Mouse (Mus musculus) limb, embryonic 14.5 days (tissue): ENCODE measurements around the gene Tsfm. TPM values are rescaled to one million over a fixed set of nuclear protein-coding genes. Genes with fewer than 3 reads are reported as not detected.

Experiments used
- ATAC-seq: fragments of 200-750 bp; cut with Nextera tagmentation; 2 replicates; pipeline ENCODE4 v1.8.0; 2017; ENCODE audit warnings: low read depth, moderate number of reproducible peaks, moderate TSS enrichment; ENCODE audit not compliant: low FRiP score
- DNase-seq: peaks from one replicate; pipeline ENCODE4 v3.0.0-alpha.2; 2015; ENCODE audit warnings: low spot score
- H3K27ac ChIP-seq: fragments of 300-500 bp; sonication (generic); replicated peaks from 2 replicates; pipeline ENCODE4 v1.5.1; 2014; ENCODE audit warnings: low read depth, mild to moderate bottlenecking, low read length, moderate library complexity, mixed read lengths
- H3K27me3 ChIP-seq: fragments of 300-500 bp; sonication (generic); 2 replicates; pipeline ENCODE4 v1.6.1; 2014; ENCODE audit warnings: low read length, mixed read lengths; ENCODE audit not compliant: control insufficient read depth, insufficient read depth
- H3K36me3 ChIP-seq: fragments of 300-500 bp; sonication (generic); 2 replicates; pipeline ENCODE4 v1.6.1; 2014; ENCODE audit warnings: mild to moderate bottlenecking, low read length, moderate library complexity, mixed read lengths; ENCODE audit not compliant: control insufficient read depth, insufficient read depth
- H3K4me1 ChIP-seq: fragments of 300-500 bp; sonication (generic); 2 replicates; pipeline ENCODE4 v1.6.1; 2014; ENCODE audit warnings: antibody characterized with exemption, low read length, mixed read lengths; ENCODE audit not compliant: control insufficient read depth, insufficient read depth
- H3K4me2 ChIP-seq: fragments of 300-500 bp; sonication (generic); replicated peaks from 2 replicates; pipeline ENCODE4 v1.6.1; 2014; ENCODE audit warnings: low read depth, mild to moderate bottlenecking, low read length, moderate library complexity; ENCODE audit not compliant: severe bottlenecking
- H3K4me3 ChIP-seq: fragments of 300-500 bp; sonication (generic); replicated peaks from 2 replicates; pipeline ENCODE4 v1.5.1; 2014; ENCODE audit warnings: low read length
- H3K9ac ChIP-seq: fragments of 300-500 bp; sonication (generic); 2 replicates; pipeline ENCODE4 v1.6.1; 2014; ENCODE audit warnings: mild to moderate bottlenecking, low read depth, low read length, moderate library complexity; ENCODE audit not compliant: severe bottlenecking
- H3K9me3 ChIP-seq: fragments of 300-500 bp; sonication (generic); 2 replicates; pipeline ENCODE4 v1.6.1; 2016; ENCODE audit warnings: low read length; ENCODE audit not compliant: control insufficient read depth
- POLR2A ChIP-seq: fragments of 200-500 bp; IDR thresholded peaks from 2 replicates; pipeline ENCODE4 v1.8.0; 2012; ENCODE audit warnings: inconsistent platforms, mild to moderate bottlenecking, moderate library complexity, borderline replicate concordance; ENCODE audit not compliant: insufficient read depth, insufficient read length; ENCODE audit errors: extremely low read depth
- WGBS: fragments of 180-500 bp; shearing (Covaris S2); extraction: QIAGEN DNeasy Blood & Tissue Kit; methylation state at CpG from one replicate; pipeline ENCODE4 v1.1.7; 2014; 5-methylcytosine and 5-hydroxymethylcytosine counted together
- polyA plus RNA-seq, 2 experiments: library from polyadenylated mRNA; depleted of rRNA in 1 of 2; stranded (reverse) in 1 of 2; unstranded in 1 of 2; fragments of >200 nt; fragmentation: Nextera tagmentation in 1 of 2; extraction: Ambion mirVana in 1 of 2; gene quantifications; 2 replicates each; pipeline versions ENCODE4 v1.2.1 to v1.2.3; 2012 to 2014

The Tsfm gene
- polyA plus RNA-seq, 2 experiments = 55.8 to 65.2 TPM

DNA sequence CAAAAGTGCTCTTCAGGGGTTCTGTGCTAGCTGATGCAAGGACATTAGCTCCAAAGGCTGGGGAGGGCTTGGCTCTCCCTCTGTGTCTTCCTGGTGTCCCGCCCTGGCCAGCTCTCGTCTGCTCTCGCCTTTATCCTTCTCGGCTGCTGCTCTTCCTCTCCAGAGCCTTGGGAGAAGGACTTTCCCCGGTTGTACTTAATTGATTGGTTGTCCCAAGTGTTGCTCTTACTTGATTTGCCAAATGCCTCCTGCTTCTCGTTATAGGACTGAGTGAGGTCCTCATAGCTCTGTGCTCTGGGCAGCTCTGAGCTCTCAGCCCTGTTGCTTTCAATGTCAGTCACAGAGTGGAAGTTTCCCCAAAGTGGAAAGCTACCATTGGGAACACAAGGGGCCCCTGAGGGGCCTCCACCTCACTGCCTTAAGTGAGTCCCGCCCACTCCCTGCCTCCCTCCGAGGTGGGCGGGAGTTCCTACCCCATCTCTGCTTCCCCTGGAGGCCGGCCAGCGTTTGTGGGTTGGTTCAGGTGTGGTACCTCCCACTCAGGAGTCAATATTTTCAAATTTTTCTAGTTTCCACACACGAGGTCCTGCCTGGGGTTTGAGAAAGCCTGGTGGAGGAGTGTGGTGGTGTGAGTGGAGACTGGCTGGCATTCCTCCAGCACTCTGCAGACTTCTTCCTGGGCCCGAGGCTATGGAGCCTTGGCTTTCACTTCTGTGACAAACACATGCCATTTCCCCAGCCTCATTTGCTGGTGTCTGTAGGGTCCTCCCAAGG is 33.1 kb downstream of the Tsfm start:
- TF ChIP-seq POLR2A = no peak
- Histone ChIP-seq H3K9ac (no peak overlapping the region), H3K27ac (no peak overlapping the region), H3K27me3 (no peaks in the 10 kb centered on the region), H3K9me3 (no peaks in the 10 kb centered on the region), H3K4me2 (no peak overlapping the region), H3K4me1 (no peaks in the 10 kb centered on the region), H3K4me3 (no peak overlapping the region), H3K36me3 (peaks cover 73% of the 10 kb centered on the region)
- ATAC-seq = no peak
- no peak for DNase-seq
- WGBS = 57% methylated on average over 12 of the region's 13 CpGs

DNA sequence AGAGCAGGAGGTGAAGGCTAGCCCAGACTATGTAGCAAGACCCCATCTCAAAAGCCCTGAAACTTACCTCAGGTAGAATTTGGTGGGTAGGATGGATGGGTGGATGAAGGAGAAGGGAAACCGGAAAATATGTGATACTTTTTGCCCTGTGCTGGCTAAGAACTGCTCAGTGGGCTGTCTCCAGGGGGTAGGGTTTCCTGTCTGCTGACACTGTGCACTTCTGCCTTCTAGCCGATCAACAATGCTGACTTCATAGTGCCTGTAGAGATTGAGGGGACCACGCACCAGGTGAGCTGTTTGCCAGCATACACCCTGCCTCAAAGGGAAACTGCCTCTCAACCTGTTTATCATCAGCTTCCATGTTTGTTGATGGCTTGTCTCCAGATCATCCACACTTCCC is 37.0 kb downstream of the Tsfm start:
- DNase-seq (no peak), ATAC-seq (no peak)
- Histone ChIP-seq H3K4me1 (peaks cover 11% of the 10 kb centered on the region), H3K9ac (no peak overlapping the region), H3K4me2 (no peak overlapping the region), H3K27me3 (no peaks in the 10 kb centered on the region), H3K4me3 (no peak overlapping the region), H3K36me3 (peaks cover 69% of the 10 kb centered on the region), H3K9me3 (no peaks in the 10 kb centered on the region), H3K27ac (no peak overlapping the region)
- 77% methylated on average over 3 of the region's 3 CpGs for WGBS
- no peak for TF ChIP-seq POLR2A

DNA sequence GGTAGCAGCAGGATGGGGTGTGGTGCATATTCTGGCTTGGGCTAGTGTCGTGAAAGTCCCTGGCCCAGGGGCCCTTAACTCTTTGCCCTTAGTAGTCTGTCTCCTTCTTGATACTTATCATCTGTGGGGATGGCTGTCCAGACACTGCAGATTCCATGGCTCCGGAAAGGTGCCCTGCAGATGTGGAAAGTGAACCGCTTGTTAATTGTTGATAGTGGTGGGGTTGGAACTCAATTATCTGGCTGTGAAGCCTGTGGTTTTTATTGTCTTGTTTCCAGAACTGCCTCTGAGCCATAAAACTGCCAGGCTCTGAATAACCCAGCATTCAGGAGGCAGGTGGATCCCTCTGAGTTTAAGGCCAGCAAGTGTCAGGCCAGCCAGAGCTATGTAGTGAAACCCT is 39.0 kb downstream of the Tsfm start:
- H3K4me1 ChIP-seq = peaks cover 31% of the 10 kb centered on the region

DNA sequence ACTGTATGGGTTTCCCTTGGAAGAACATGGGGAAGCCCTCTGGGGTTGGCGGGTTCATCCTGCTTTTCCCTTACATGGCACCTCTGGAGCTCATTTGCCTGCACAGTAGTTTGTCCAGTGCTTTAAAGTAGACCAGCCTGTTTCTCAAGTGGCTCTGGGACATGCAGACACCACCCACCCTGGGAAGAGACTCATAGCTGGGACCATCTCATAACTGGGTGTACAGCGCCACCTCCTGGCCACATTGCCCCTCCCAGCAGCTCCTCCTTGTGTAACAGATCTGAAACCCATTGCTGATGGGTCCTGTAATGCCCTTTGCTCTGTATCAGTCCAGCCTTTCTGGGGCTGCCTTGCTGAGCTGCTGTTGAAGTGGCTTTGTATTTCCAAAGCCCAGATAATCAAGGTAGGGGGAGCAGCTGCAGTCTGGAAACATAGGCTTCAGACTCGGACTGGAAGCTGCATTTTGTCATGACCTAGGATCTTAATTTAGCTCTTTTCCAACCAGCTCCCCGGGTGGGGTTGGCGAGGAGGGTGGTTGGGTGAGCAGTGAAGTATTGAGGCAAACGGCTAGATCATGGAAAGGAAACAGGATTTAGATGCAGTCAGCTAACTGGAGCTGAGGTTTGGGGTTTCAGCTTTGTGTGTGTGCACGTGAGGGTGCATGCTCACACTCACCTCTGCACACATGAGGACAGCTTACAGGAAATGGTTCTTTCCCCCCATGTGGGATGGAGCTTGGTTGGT is 40.2 kb downstream of the Tsfm start:
- ATAC-seq = peak; percentile 56

More for the DNA sequence above, 39.0 kb downstream of the Tsfm start:
- H3K9me3 ChIP-seq = no peaks in the 10 kb centered on the region
- no peak overlapping the region for H3K4me3 ChIP-seq
- H3K27ac ChIP-seq = no peak overlapping the region
- ATAC-seq (no peak), DNase-seq (no peak)
- 40% methylated on average over 3 of the region's 3 CpGs for WGBS
- no peak overlapping the region for H3K9ac ChIP-seq
- H3K27me3 ChIP-seq = no peaks in the 10 kb centered on the region
- TF ChIP-seq POLR2A = no peak
- no peak overlapping the region for H3K4me2 ChIP-seq
- peaks cover 53% of the 10 kb centered on the region for H3K36me3 ChIP-seq

DNA sequence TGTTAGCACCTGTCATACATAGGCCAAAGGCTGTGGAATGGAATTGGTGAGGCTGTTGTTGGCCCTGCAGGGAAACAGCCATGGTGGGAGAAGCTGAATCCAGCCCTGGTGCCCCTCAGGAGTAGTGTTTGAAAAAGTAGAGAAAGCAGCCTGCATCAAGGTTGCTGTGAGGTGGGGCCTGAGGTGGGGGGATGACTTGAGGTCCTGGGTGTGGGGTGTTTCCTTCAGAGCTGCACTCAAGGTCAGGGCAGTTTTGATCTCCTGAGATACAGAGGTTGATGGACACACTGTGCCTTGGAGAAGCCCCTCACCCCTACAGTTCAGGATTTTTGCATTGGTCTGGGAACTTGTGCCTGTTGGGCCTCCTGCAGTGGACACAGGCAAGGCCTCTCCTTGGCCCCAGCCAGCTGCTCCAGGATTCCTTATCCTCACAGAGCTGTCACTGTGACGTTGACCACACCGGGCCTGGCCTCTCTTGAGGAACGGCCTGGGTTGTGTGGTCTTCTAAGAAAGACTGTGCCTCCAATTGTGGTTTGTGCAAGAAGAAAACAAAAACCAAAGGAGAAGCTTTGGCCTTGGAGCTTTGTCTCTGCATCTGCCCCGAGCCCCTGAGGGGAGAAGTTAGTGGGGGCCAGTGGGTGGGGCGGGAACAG is 42.0 kb downstream of the Tsfm start:
- ATAC-seq (no peak), DNase-seq (no peak)
- H3K27ac ChIP-seq = no peak overlapping the region; the same call in 1 of the 2 replicates
- no peaks in the 10 kb centered on the region for H3K9me3 ChIP-seq
- 57% methylated on average over 5 of the region's 5 CpGs for WGBS
- H3K36me3 ChIP-seq = peaks cover 34% of the 10 kb centered on the region
- H3K9ac ChIP-seq = no peak overlapping the region; the same call in 1 of the 2 replicates
- no peak overlapping the region for H3K4me3 ChIP-seq
- peaks cover 60% of the 10 kb centered on the region for H3K4me1 ChIP-seq
- H3K27me3 ChIP-seq = no peaks in the 10 kb centered on the region
- no peak for TF ChIP-seq POLR2A
- H3K4me2 ChIP-seq = no peak overlapping the region

More for the DNA sequence above, 40.2 kb downstream of the Tsfm start:
- no peak for TF ChIP-seq POLR2A
- Histone ChIP-seq H3K4me1 (peaks cover 43% of the 10 kb centered on the region), H3K4me2 (no peak overlapping the region), H3K27ac (no peak overlapping the region), H3K9ac (no peak overlapping the region), H3K4me3 (no peak overlapping the region), H3K36me3 (peaks cover 45% of the 10 kb centered on the region), H3K27me3 (no peaks in the 10 kb centered on the region), H3K9me3 (no peaks in the 10 kb centered on the region)
- DNase-seq = peak; percentile 88
- WGBS = 58% methylated on average over 7 of the region's 7 CpGs
